Mouse (Mus musculus) heart, embryonic 16.5 days (tissue): ENCODE results near the gene Tox2. TPM values are rescaled to one million over a fixed set of nuclear protein-coding genes. Genes with fewer than 3 reads are reported as not detected.

ENCODE experiments used
- ATAC-seq: fragments of 200-750 bp; cut with Nextera tagmentation; replicated peaks from 2 replicates; pipeline ENCODE4 v1.8.0; 2017; ENCODE audit warnings: moderate number of reproducible peaks; ENCODE audit not compliant: insufficient read depth, low FRiP score; ENCODE audit errors: extremely low read depth
- H3K27ac ChIP-seq: fragments of 300-500 bp; sonication (generic); 2 replicates; pipeline ENCODE4 v1.5.1; 2014; ENCODE audit warnings: mild to moderate bottlenecking, low read length, control low read depth, moderate library complexity
- H3K27me3 ChIP-seq: fragments of 300-500 bp; sonication (generic); 2 replicates; pipeline ENCODE4 v1.6.1; 2014; ENCODE audit warnings: low read length, mixed read lengths; ENCODE audit not compliant: control insufficient read depth, insufficient read depth
- H3K36me3 ChIP-seq: fragments of 300-500 bp; sonication (generic); 2 replicates; pipeline ENCODE4 v1.6.1; 2014; ENCODE audit not compliant: control insufficient read depth, insufficient read depth
- H3K4me1 ChIP-seq: fragments of 300-500 bp; sonication (generic); 2 replicates; pipeline ENCODE4 v1.6.1; 2014; ENCODE audit warnings: low read length, mixed read lengths; ENCODE audit not compliant: control insufficient read depth, insufficient read depth
- H3K4me2 ChIP-seq: fragments of 300-500 bp; sonication (generic); 2 replicates; pipeline ENCODE4 v1.6.1; 2014; ENCODE audit warnings: low read depth, mild to moderate bottlenecking, control low read depth, low read length
- H3K4me3 ChIP-seq: fragments of 300-500 bp; sonication (generic); 2 replicates; pipeline ENCODE4 v1.5.1; 2014; ENCODE audit warnings: mild to moderate bottlenecking, control low read depth, low read length
- H3K9ac ChIP-seq: fragments of 300-500 bp; sonication (generic); 2 replicates; pipeline ENCODE4 v1.6.1; 2014; ENCODE audit warnings: low read length, control low read depth
- H3K9me3 ChIP-seq: fragments of 300-500 bp; sonication (generic); replicated peaks from 2 replicates; pipeline ENCODE4 v1.6.1; 2016; ENCODE audit warnings: low read length; ENCODE audit not compliant: control insufficient read depth
- WGBS: fragments of 180-500 bp; shearing (Covaris S2); extraction: QIAGEN DNeasy Blood & Tissue Kit; methylation state at CpG from one replicate; pipeline ENCODE4 v1.1.7; 2014; 5-methylcytosine and 5-hydroxymethylcytosine counted together
- polyA plus RNA-seq: library from polyadenylated mRNA; unstranded; fragments of >200 nt; fragmentation: Nextera tagmentation; extraction: Ambion mirVana; gene quantifications from 2 replicates; pipeline ENCODE4 v1.2.1, GENCODE M21; 2015

Gene Tox2
- polyA plus RNA-seq, 1 experiment from 2014 or later = 6.1 TPM

- H3K4me3 ChIP-seq = no peak overlapping the region
- H3K4me1 ChIP-seq = no peaks in the 10 kb centered on the region
- H3K9ac ChIP-seq = no peak overlapping the region
- H3K36me3 ChIP-seq = no peaks in the 10 kb centered on the region
- H3K27me3 ChIP-seq = 0 out of 2 replicates have a peak, but pooled peaks cover 2% of the 10 kb centered on the region
- H3K9me3 ChIP-seq = no peaks in the 10 kb centered on the region
- WGBS = 78% methylated on average over 11 of the region's 11 CpGs
- H3K4me2 ChIP-seq = no peak overlapping the region
- H3K27ac ChIP-seq = no peak overlapping the region
- no peak for ATAC-seq
These were observed 15.4 kb upstream of the Tox2 start for GRCm38 (mm10) chr2:163187552-163187951.

- Histone ChIP-seq H3K36me3 (no peaks in the 10 kb centered on the region), H3K27ac (no peak overlapping the region), H3K4me2 (no peak overlapping the region), H3K4me3 (no peak overlapping the region), H3K9me3 (no peaks in the 10 kb centered on the region), H3K27me3 (0 out of 2 replicates have a peak, but pooled peaks cover 3% of the 10 kb centered on the region), H3K4me1 (no peaks in the 10 kb centered on the region), H3K9ac (no peak overlapping the region)
- ATAC-seq = no peak
- 30% methylated on average over 5 of the region's 5 CpGs for WGBS
These were observed 13.3 kb upstream of the Tox2 start for GRCm38 (mm10) chr2:163189596-163189995.

GRCm38 (mm10) chr2:163190004-163190441, 12.9 kb upstream of the Tox2 start:
- H3K4me2 ChIP-seq = no peak overlapping the region
- H3K9me3 ChIP-seq = no peaks in the 10 kb centered on the region
- H3K27ac ChIP-seq = no peak overlapping the region
- WGBS = 17% methylated on average over 3 of the region's 3 CpGs
- no peak for ATAC-seq
- no peaks in the 10 kb centered on the region for H3K4me1 ChIP-seq
- H3K36me3 ChIP-seq = no peaks in the 10 kb centered on the region
- H3K27me3 ChIP-seq = 0 out of 2 replicates have a peak, but pooled peaks cover 4% of the 10 kb centered on the region
- H3K9ac ChIP-seq = no peak overlapping the region
- no peak overlapping the region for H3K4me3 ChIP-seq

GRCm38 (mm10) chr2:163192485-163192884, 10.4 kb upstream of the Tox2 start:
- no peak for ATAC-seq
- no peak overlapping the region for H3K27ac ChIP-seq
- 80% methylated on average over 6 of the region's 6 CpGs for WGBS
- no peak overlapping the region for H3K4me3 ChIP-seq
- H3K9ac ChIP-seq = no peak overlapping the region
- 0 out of 2 replicates have a peak, but pooled peaks cover 4% of the 10 kb centered on the region for H3K27me3 ChIP-seq
- H3K9me3 ChIP-seq = no peaks in the 10 kb centered on the region
- H3K4me1 ChIP-seq = no peaks in the 10 kb centered on the region
- H3K4me2 ChIP-seq = no peak overlapping the region
- H3K36me3 ChIP-seq = no peaks in the 10 kb centered on the region

- Histone ChIP-seq H3K4me3 (no peak overlapping the region), H3K27me3 (0 out of 2 replicates have a peak, but pooled peaks cover 2% of the 10 kb centered on the region), H3K4me2 (no peak overlapping the region), H3K9ac (no peak overlapping the region), H3K27ac (no peak overlapping the region), H3K36me3 (no peaks in the 10 kb centered on the region), H3K9me3 (no peaks in the 10 kb centered on the region), H3K4me1 (no peaks in the 10 kb centered on the region)
- 66% methylated on average over 2 of the region's 2 CpGs for WGBS
- no peak for ATAC-seq
These were observed 8.9 kb upstream of the Tox2 start for GRCm38 (mm10) chr2:163194015-163194414.

GRCm38 (mm10) chr2:163194543-163194942, 8.4 kb upstream of the Tox2 start:
- WGBS = 66% methylated on average over 5 of the region's 5 CpGs
- H3K9ac ChIP-seq = no peak overlapping the region
- H3K4me1 ChIP-seq = no peaks in the 10 kb centered on the region
- no peaks in the 10 kb centered on the region for H3K9me3 ChIP-seq
- no peak overlapping the region for H3K4me2 ChIP-seq
- H3K27ac ChIP-seq = no peak overlapping the region
- H3K27me3 ChIP-seq = 0 out of 2 replicates have a peak, but pooled peaks cover 2% of the 10 kb centered on the region
- no peak overlapping the region for H3K4me3 ChIP-seq
- H3K36me3 ChIP-seq = no peaks in the 10 kb centered on the region
- no peak for ATAC-seq

GRCm38 (mm10) chr2:163195106-163195833, 7.7 kb upstream of the Tox2 start:
- no peaks in the 10 kb centered on the region for H3K9me3 ChIP-seq
- no peak overlapping the region for H3K4me3 ChIP-seq
- H3K9ac ChIP-seq = no peak overlapping the region
- H3K4me1 ChIP-seq = no peaks in the 10 kb centered on the region
- no peak overlapping the region for H3K27ac ChIP-seq
- 0 out of 2 replicates have a peak, but pooled peaks cover 2% of the 10 kb centered on the region for H3K27me3 ChIP-seq
- no peak overlapping the region for H3K4me2 ChIP-seq
- ATAC-seq = no peak
- no peaks in the 10 kb centered on the region for H3K36me3 ChIP-seq
- 77% methylated on average over 6 of the region's 6 CpGs for WGBS

- Histone ChIP-seq H3K9me3 (no peaks in the 10 kb centered on the region), H3K27me3 (0 out of 2 replicates have a peak, but pooled peaks cover 2% of the 10 kb centered on the region), H3K4me1 (no peaks in the 10 kb centered on the region), H3K4me2 (no peak overlapping the region), H3K4me3 (no peak overlapping the region), H3K9ac (no peak overlapping the region), H3K27ac (no peak overlapping the region), H3K36me3 (no peaks in the 10 kb centered on the region)
- 48% methylated on average over 6 of the region's 6 CpGs for WGBS
- ATAC-seq = no peak
These were observed 7.1 kb upstream of the Tox2 start for GRCm38 (mm10) chr2:163195834-163196145.

- 22% methylated on average over 8 of the region's 8 CpGs for WGBS
- H3K4me1 ChIP-seq = peaks cover 9% of the 10 kb centered on the region
- H3K27me3 ChIP-seq = peaks cover 33% of the 10 kb centered on the region
- 0 out of 2 replicates have a peak overlapping the region, but pooled peaks have one; percentile 17 for H3K9ac ChIP-seq
- no peak for ATAC-seq
- no peaks in the 10 kb centered on the region for H3K36me3 ChIP-seq
- peak overlapping the region; percentile 70 for H3K4me3 ChIP-seq
- H3K27ac ChIP-seq = peak overlapping the region; percentile 77
- H3K4me2 ChIP-seq = peak overlapping the region; percentile 99
- H3K9me3 ChIP-seq = peaks cover 3% of the 10 kb centered on the region
These were observed 1.0 kb upstream of the Tox2 start for GRCm38 (mm10) chr2:163201897-163202296.
